Mouse (Mus musculus): ENCODE results near the gene Dhx9.
"Not testable (repeated sequence)": the region's sequence is repeated elsewhere in the genome, so short reads cannot be mapped to it uniquely, and the experiment has no call there.

Dhx9 gene

GRCm38 (mm10) chr1:153485201-153485796, 2.2 kb downstream of the Dhx9 start:
- no peak for DNase-seq

DNA sequence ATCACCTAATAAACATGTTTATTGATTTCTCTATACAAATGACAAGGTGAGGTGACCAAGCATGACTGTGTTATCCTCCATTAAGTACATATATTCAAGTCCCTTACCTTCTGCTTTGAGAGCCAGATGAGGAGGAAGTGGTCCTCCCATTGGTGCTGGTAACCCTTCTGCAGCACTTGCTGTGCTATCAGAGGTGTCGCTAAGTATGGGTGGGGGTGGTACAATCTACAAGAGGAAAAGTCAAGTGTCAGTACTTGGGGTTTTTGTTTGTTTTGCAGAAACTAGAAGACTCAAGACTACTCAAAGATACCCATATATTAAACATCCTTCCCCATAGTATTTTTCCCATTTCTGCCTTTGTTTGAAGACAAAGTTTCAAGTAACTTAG, 6.4 kb downstream of the Dhx9 start:
- no peak for DNase-seq

DNA sequence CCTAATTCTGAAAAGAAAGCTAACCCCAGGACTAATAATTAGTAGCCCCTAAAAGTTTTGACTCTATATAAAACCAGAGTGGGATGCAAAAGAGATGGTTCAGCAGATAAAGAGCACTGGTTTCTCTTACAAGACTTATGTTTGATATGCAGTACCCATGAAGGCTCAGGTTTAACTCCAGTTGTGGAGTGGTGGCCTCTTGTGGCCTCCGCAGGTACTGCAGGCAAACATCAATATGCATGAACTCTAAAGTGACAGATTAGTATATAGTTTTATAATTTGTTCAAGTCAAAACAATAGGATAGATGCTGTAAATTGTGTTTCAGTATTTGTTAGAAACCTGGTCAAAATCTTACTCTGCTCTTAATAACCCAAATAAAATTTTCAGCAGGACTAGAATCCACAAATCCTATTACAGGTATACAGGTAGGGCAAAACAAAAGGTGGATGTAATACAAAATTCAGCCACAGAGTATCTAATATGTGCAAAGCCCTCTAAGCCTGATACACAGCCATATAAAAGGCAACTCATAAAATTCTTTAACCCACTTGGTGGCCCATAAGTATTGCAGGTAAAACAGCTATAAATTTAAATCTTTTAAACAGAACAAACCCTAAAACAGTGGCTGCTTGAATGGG, 7.0 kb downstream of the Dhx9 start:
- DNase-seq: peak; percentile 83 to 87

DNA sequence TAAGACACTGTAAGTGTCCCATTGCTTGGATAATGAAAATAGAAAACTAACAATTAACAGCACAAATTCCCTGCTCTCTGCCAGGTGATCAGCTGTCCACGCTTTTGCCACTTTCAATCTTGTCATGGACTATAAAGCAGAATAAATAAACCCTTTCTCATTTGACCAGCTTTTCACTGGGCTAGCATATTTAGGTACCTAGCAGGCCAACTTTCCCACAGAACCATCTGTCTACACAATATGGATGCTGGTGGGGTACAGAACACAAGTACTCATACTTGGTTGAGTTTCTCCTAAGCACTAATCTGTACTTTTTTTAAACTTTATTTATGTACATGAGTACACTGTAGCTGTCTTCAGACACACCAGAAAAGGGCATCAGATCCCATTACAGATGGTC, 8.2 kb downstream of the Dhx9 start:
- no peak for DNase-seq

GRCm38 (mm10) chr1:153461796-153462195, 25.7 kb downstream of the Dhx9 start:
- no peak for DNase-seq

DNA sequence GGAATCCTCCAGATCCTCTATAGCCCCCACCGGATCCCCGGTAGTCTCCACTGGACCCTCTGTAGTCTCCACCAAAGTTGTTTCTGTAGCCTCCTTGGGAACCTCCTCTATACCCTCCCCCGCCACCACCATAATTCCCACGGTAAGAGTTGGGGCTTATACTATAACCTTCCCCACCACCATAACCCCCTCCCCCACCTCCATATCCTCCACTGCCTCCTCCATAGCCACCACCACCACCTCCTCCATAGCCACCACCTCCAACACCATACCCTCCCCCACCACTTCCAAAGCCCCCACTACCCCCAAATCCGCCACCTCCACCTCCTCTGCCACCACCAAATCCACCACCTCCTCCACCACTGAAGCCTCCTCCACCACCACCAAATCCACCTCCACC, 31.3 kb downstream of the Dhx9 start:
- peak in 1 of 2 experiments; percentile 9 for DNase-seq

- no peak for DNase-seq
These were observed 34.3 kb downstream of the Dhx9 start for GRCm38 (mm10) chr1:153453146-153453642.

DNA sequence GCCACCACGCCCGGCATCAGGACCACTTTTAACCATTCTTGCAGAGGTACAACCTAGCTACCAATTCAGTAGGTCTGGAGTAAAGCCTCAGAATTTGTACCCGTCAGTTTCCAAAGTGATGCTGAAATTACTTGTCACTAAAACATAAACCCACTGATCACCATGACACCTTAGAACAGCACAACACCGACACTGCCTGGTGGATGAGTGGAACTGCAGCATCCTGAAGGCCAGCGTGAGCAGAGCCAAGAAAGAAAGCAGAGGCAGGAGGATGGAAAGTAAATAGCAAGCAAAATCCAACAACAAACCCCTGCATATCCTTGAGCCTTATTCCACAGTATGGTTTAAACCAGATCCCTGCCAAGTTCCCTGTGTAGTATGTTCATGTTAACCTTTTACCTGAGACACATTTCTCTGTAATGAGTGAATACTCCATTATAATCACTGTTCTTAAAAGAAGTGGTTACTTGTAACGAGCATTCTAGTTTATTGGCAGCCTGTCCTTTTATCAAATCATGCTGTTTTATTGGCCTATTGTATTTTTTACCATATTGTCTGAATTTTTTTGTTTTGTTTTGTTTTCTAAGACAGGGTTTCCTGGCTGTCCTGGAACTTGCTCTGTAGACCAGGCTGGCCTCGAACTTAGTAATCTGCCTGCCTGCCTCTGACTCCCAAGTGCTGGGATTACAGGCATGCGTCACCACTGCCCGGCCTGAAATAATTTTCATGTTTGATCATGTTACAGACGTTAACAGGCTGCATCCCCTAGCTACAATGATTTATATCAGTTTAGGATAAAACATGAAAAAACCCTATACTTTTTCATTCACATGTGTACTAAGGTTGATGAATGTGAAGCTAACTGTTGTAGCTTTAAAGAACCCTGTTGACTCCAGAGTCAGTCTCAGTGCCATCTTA, 36.0 kb downstream of the Dhx9 start:
- DNase-seq: peak; percentile 44 to 55

- DNase-seq: no peak
These were observed 41.2 kb downstream of the Dhx9 start for GRCm38 (mm10) chr1:153446120-153446831.

- DNase-seq: no peak
These were observed 43.8 kb downstream of the Dhx9 start for GRCm38 (mm10) chr1:153443632-153444031.

- no peak for DNase-seq
These were observed 44.4 kb downstream of the Dhx9 start for GRCm38 (mm10) chr1:153443019-153443418.

DNA sequence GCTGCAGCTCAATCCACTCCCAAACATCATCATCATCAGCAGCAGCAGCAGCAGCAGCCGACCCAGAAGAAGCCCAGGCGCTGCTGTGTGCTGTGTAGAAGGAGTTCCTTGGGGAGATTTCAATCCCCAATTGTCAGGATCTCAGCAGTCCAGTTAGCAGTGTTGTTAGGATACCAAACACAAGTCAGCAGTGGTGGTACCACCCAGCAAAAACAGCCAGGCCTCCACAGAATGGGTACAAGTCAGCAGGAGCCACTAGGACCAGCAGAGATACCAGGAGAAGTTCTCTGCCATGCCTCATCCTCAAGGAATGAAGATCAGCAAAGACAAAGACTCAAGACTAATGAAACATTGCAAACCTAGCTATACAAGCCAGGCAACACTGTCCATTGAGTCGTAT, 45.8 kb downstream of the Dhx9 start:
- DNase-seq: no peak

GRCm38 (mm10) chr1:153440752-153441151, 46.7 kb downstream of the Dhx9 start:
- no peak for DNase-seq

DNA sequence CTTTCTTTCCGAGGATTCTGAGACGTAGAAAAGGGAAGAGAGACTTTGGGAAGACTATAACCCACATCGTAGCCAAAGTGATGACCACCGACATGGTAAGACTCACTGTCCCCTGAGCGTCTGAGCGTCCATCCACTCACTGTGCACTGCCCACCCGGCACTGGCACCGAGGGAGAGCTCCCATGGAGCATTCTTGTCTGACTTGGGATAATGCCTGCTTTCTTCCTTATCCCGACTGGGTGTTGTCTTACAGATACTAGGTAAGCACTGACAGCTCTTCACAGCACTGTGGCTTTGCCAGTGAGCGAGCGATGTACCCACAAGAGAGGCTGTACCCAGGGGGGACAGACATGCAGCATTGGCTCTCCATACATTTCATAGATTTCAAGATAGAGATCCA, 49.9 kb downstream of the Dhx9 start:
- DNase-seq: no peak

DNA sequence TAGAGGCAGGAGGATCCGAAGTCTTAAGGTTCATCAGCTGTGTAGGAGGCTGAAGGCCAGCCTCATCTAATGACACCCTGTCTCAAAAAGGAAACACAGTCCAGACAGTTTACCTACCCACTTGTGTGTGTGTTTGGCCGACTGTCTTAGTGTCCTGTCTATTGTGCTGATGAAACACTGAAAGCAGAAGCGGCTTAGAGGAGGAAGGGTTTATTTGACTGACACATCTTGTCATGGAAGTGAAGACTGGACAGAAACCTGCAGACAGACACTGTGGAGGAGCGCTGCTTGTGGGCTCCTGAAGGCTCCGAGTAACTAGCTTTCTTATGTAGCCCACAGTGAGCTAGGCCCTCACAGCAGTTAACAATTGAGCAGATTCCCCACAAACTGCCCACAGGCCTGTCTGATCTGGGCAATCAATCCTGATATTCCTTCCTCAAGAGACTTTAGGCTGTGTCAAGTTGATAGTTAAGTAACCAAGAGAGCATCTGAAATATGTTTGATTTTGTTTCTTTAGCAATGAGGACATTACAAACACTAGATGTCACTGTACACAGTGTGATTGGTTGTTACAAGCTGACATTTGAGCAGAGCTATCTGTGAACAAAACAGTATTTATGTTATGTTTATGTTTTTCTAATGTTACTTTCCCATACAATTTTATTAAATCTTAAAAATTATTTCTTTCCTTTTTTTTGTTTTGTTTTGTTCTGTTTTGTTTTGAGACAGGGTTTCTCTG, 53.4 kb downstream of the Dhx9 start:
- no peak for DNase-seq

- DNase-seq: no peak
These were observed 55.1 kb downstream of the Dhx9 start for GRCm38 (mm10) chr1:153432329-153432728.

DNA sequence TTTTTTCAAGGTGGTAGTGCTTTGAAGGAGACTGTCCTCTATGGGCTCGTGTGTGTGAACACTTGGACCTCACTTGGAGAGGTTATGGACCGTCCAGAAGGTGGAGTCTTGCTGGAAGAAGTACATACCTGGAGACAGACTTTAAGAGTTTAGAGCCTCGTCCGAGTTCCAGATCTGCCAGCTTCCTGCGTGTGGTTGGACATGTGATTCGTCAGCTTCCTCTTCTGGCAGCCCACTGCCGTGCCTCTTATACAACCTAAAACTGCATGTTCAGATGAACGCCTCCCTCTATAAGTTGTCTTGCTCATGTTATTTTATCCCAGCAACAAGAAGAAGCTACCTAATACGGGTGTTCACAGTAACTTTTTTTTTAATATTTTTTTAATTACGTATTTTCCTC, 55.8 kb downstream of the Dhx9 start:
- DNase-seq: no peak

DNA sequence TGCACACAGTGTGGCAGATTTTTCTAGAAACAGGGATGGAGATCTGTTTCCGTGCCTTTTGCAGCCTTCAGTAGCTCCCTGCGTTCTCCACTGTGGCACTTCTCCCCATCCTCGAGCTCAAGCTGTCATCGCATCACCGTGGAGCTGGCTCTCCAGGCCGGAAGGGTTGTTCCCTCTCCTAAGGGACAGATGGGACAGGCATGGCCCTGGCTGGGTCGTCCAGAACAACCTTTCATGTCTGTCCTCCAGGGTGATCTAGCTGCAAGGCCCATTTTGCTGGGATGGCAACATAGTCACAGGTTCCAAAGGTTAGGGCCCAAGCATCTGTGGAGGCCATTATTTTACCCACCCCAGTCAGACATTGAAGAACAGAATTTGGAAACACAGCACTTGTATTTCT, 56.3 kb downstream of the Dhx9 start:
- DNase-seq: no peak

DNA sequence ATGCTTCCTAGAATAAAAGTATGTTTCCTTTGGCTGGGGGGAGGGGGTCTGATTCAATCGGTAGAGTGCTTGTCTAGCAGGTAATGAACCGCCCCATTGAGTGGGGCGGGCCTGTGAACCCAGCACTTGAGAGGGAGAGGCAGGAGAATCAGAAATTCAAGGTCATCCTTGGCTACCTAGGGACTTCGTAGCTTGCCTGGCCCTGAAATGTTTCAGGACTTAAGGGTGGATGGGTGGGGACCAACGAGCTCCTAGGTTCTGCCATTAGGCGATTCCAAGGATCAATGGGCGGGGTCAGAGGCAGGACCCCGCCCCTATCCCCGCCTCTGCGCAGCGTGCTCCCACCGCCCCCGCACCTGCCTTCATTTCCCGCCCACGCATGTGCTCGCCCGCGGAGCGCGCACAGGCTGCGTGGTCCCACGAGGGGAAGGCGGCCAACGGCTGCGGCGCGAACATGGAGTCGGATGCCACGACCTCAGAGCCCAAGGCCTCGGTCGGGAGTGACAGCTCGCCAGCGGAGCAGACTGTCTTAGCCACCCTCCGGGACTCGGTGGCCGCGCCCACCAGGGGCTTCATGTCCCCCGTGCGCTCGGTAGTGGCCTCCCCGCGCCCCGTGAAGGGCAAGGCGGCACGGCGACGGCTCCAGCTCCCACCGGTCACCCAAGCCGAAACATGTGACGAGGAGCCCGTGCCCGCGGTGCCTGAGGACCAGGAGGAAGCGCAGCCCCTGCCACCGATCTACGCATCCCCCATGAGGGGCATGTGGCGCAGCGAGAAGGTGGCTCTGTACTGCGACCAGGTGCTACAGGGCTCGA, 62.5 kb downstream of the Dhx9 start, which contains the start of gene Shcbp1l:
TSS of gene Shcbp1l (plus strand) at position 393 of the 815 bp plus-strand sequence.
- DNase-seq: peak; percentile 84 to 87

- peak in 1 of 2 experiments; percentile 19 for DNase-seq
These were observed 63.2 kb downstream of the Dhx9 start for GRCm38 (mm10) chr1:153424271-153424670.

DNA sequence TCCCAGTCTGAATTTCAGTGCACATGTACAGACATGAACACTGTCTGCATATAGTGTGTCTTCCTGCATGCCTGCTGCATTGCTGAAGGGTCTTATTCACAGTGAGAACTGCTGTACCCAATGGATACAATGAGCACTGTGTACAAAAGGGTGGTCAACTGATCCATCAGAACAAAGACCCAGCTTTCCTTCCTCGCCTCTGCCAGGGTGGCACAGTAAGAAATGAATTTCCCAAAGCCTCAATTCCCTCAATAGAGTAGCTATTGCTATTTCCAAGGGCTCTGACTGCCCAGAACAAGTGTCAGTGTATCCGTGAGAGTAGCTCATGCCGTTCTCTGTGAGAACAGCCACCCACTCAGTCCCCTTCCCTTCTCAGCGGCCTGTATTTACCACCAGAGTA, 69.7 kb downstream of the Dhx9 start:
- not testable (repeated sequence) for DNase-seq

Data from cerebellum, postnatal 10 days (tissue).